In the genomic region with DNA sequence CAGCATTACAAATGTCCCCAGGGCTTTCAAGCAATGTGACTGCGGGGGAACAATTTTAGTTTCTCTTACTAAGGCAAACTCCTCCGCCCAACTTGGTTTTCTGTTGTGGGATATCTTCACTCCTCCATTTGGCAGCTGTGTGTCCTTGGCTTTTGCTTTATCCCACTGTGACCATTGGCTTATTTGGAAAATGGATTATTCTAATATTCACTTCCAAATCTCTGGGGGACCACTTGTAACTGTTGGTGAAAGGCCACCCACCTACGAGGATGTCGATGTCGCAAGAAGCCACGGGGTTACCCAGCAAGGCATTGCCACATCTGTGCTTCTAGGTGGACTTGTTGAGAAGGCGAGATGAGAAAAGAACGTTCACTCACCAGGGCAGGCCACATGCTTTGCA, we compare ENCODE assay signal across 15 mouse cellular contexts. TPM values are rescaled to one million over a fixed set of nuclear protein-coding genes. Genes with fewer than 3 reads are reported as not detected.
A peak's percentile ranks its signal among the peaks of the same experiment; 100 is the strongest.
DNase-seq lines count a peak whose midpoint lies in the region; ATAC-seq lines count a peak whose summit lies in the region.
"Had no signal": no experiment of that assay in that cellular context is flagged by ENCODE, and none has a peak within 500 bp of the region (broad histone marks: within the 10 kb centered on the region; RNA-seq: fewer than 3 reads in every experiment).

No protein-coding gene starts in this region.

- 92% methylated on average over 8 of the region's 8 CpGs for WGBS in forebrain, embryonic 12.5 days

- peak; percentile 11 for DNase-seq in lung, postnatal 36 days
- no peak for DNase-seq in lung, postnatal 10 days
- peak; percentile 40 for DNase-seq in heart, postnatal 25 days (ENCODE audit: low spot score)
- no peak for DNase-seq in spleen, postnatal 10 days (ENCODE audit: low spot score in 2 of 2)
- no peak for DNase-seq in thymus, postnatal 4 days
- DNase-seq: cerebellum, adult 2 months; spleen, adult 18-20 months; thymus, postnatal 14 days had no signal

- no peak overlapping the region for H3K9ac ChIP-seq in forebrain, embryonic 12.5 days
- H3K9ac ChIP-seq: midbrain, embryonic 12.5 days had no signal

- no peak overlapping the region for H3K4me2 ChIP-seq in forebrain, embryonic 12.5 days

- intact Hi-C loops in heart, postnatal 25 days (cut with DNase I), result no loop called here

- H3K4me3 ChIP-seq in brown adipose tissue, adult 24 weeks (ENCODE audit: insufficient read depth, low read depth, low read length), result 0 out of 2 replicates have a peak overlapping the region, but pooled peaks have one; percentile 17
- H3K4me3 ChIP-seq in forebrain, embryonic 12.5 days (replicated peaks), result no peak overlapping the region
- H3K4me3 ChIP-seq: midbrain, embryonic 12.5 days had no signal

- no peaks in the 10 kb centered on the region for H3K27me3 ChIP-seq in forebrain, embryonic 12.5 days
- H3K27me3 ChIP-seq: midbrain, embryonic 12.5 days had no signal

- H3K4me1 ChIP-seq in brown adipose tissue, adult 24 weeks (ENCODE audit: control insufficient read depth, insufficient read depth, insufficient read length, low read length), result no peaks in the 10 kb centered on the region
- no peaks in the 10 kb centered on the region for H3K4me1 ChIP-seq in forebrain, embryonic 12.5 days
- H3K4me1 ChIP-seq: midbrain, embryonic 12.5 days had no signal

- H3K9me3 ChIP-seq in forebrain, embryonic 12.5 days, result no peaks in the 10 kb centered on the region
- H3K9me3 ChIP-seq: forebrain, embryonic 10.5 days; midbrain, embryonic 12.5 days had no signal

- H3K27ac ChIP-seq in brown adipose tissue, adult 24 weeks (replicated peaks; ENCODE audit: low read depth, low read length), result 0 out of 2 replicates have a peak overlapping the region, but pooled peaks have one; percentile 25
- no peak overlapping the region for H3K27ac ChIP-seq in forebrain, embryonic 12.5 days
- H3K27ac ChIP-seq: midbrain, embryonic 12.5 days had no signal

- ATAC-seq in forebrain, embryonic 12.5 days (ENCODE audit: low FRiP score), result no peak
- ATAC-seq: intestine, embryonic 16.5 days had no signal

- H3K36me3 ChIP-seq in forebrain, embryonic 12.5 days (replicated peaks), result no peaks in the 10 kb centered on the region
- H3K36me3 ChIP-seq: forebrain, embryonic 10.5 days; midbrain, embryonic 12.5 days had no signal

RNA-seq across cellular contexts. Expression of a gene that starts 0.6 kb away (rescaled TPM):
- polyA plus RNA-seq in brown adipose tissue, adult 24 weeks (2012; ENCODE audit: insufficient read depth, insufficient read length, missing spikeins), result 0.75 and 2.2 TPM in 2 replicates
- total RNA-seq in heart, postnatal 25 days (2021), result under 1 TPM; 0.20 to 0.21 TPM
- polyA plus RNA-seq in forebrain, embryonic 12.5 days (2016; fragmentation: Nextera tagmentation; extraction: Ambion mirVana), result 0.10 TPM in 1 of 2 replicates, not detected in the other
- total RNA-seq: MEL had no signal
- polyA plus RNA-seq: forebrain, embryonic 10.5 days; heart, embryonic 14.5 days; intestine, embryonic 16.5 days had no signal

RNA-seq across cellular contexts. Expression of a gene that starts 49.4 kb away (rescaled TPM):
- 14.7 and 18.2 TPM in 2 replicates for polyA plus RNA-seq in brown adipose tissue, adult 24 weeks (2012; ENCODE audit: insufficient read depth, insufficient read length, missing spikeins)
- 1 to 10 TPM; 7.1 to 8.5 TPM for total RNA-seq in heart, postnatal 25 days (2021)
- polyA plus RNA-seq in forebrain, embryonic 12.5 days (2016; fragmentation: Nextera tagmentation; extraction: Ambion mirVana), result 23.1 and 24.3 TPM in 2 replicates

RNA-seq across cellular contexts. Expression of a gene that starts 49.5 kb away (rescaled TPM):
- polyA plus RNA-seq in brown adipose tissue, adult 24 weeks (2012; ENCODE audit: insufficient read depth, insufficient read length, missing spikeins), result 116 and 132 TPM in 2 replicates
- total RNA-seq in heart, postnatal 25 days (2021), result 10 to 100 TPM; 52.3 to 58.5 TPM
- polyA plus RNA-seq in forebrain, embryonic 12.5 days (2016; fragmentation: Nextera tagmentation; extraction: Ambion mirVana), result 48.7 and 53.3 TPM in 2 replicates

Comparison
In these comparisons a context has a peak if more than half of its experiments do, and no peak if none do; other contexts are left out.
1. DNase-seq: peak in lung, postnatal 36 days (single experiment) and heart, postnatal 25 days (single experiment); none in lung, postnatal 10 days (single experiment), spleen, postnatal 10 days (0 of 2) and thymus, postnatal 4 days (single experiment).